22 mouse cellular contexts compared by ENCODE assay signal in the genomic region with DNA sequence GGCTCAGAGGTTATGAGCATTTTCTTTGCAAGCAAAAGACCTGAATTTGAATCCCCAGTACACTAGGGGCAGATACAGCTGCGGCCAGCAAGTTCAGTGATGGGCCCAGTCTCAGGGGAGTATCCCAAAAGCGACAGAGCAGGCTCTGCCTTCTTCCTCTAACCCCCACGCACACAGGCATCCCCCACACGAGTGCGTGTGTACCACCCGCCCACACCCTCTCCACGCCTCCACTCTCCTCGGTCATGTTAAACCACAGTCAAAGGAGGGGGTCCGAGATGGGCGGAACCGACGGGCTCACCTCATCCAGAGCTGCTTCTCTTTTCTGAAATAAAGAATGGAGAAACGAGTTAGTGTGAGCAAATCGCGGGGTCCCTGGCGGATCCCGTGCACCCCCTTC.
"Had no signal": no experiment of that assay in that cellular context is flagged by ENCODE, and none has a peak within 500 bp of the region (broad histone marks: within the 10 kb centered on the region; RNA-seq: fewer than 3 reads in every experiment).

No protein-coding gene starts in this region.

- H3K27me3 ChIP-seq: kidney, embryonic 15.5 days; limb, embryonic 12.5 days; limb, embryonic 15.5 days; liver, embryonic 15.5 days; lung, embryonic 15.5 days; midbrain, embryonic 13.5 days had no signal

- H3K27ac ChIP-seq: kidney, embryonic 15.5 days; limb, embryonic 15.5 days; liver, embryonic 15.5 days; lung, embryonic 15.5 days; midbrain, embryonic 10.5 days had no signal

- H3K4me1 ChIP-seq: kidney, embryonic 15.5 days; liver, embryonic 15.5 days; lung, embryonic 15.5 days; midbrain, embryonic 10.5 days had no signal

- H3K4me2 ChIP-seq: kidney, embryonic 15.5 days; limb, embryonic 12.5 days; limb, embryonic 15.5 days; liver, embryonic 11.5 days; liver, embryonic 15.5 days; lung, embryonic 15.5 days; midbrain, embryonic 13.5 days had no signal

- DNase-seq: kidney, adult 11 months; kidney, adult 8-10 months; kidney, postnatal 10 days; kidney, postnatal 36 days; left cerebral cortex, postnatal 4 days; lung, adult 18-20 months; lung, postnatal 10 days; lung, postnatal 36 days; right cerebral cortex, adult 18-20 months; right cerebral cortex, postnatal 25 days; thymus, postnatal 25 days had no signal

- H3K9ac ChIP-seq: kidney, embryonic 15.5 days; limb, embryonic 12.5 days; limb, embryonic 15.5 days; liver, embryonic 15.5 days; lung, embryonic 15.5 days; midbrain, embryonic 13.5 days had no signal

- H3K9me3 ChIP-seq: limb, embryonic 15.5 days; liver, embryonic 15.5 days; lung, embryonic 15.5 days; midbrain, embryonic 13.5 days had no signal

- H3K4me3 ChIP-seq: kidney, embryonic 15.5 days; limb, embryonic 12.5 days; limb, embryonic 15.5 days; liver, embryonic 15.5 days; lung, embryonic 15.5 days; megakaryocyte, embryonic 14.5 days; midbrain, embryonic 10.5 days; midbrain, embryonic 13.5 days; myocyte had no signal

- ATAC-seq: midbrain, embryonic 16.5 days had no signal
